10 mouse cellular contexts compared by ENCODE assay signal in genomic region chr2:35278371-35279210, GRCm38 (mm10). TPM values are rescaled to one million over a fixed set of nuclear protein-coding genes. Genes with fewer than 3 reads are reported as not detected.
DNase-seq lines count a peak whose midpoint lies in the region; ATAC-seq lines count a peak whose summit lies in the region.
"Had no signal": no experiment of that assay in that cellular context is flagged by ENCODE, and none has a peak within 500 bp of the region (broad histone marks: within the 10 kb centered on the region; RNA-seq: fewer than 3 reads in every experiment).

No protein-coding gene starts in this region.

- H3K4me2 ChIP-seq in lung, embryonic 16.5 days (ENCODE audit: low read depth, low read length) = no peak overlapping the region

- DNase-seq in heart, adult 11 months = peak; percentile 98
- DNase-seq in heart, postnatal 10 days = no peak
- peak; percentile 63 for DNase-seq in urinary bladder, postnatal 14 days (ENCODE audit: low spot score)
- no peak for DNase-seq in urinary bladder, adult 2 months (ENCODE audit: low spot score)
- DNase-seq in left cerebral cortex, postnatal 4 days = no peak
- no peak for DNase-seq in MN1 (ENCODE audit: low spot score)
- DNase-seq: kidney, adult 9 months; layer of hippocampus, adult 9-11 months; thymus, adult 18-20 months had no signal

- intact Hi-C loops in heart, postnatal 10 days (cut with DNase I) = no loop called here
- intact Hi-C loops in left cerebral cortex, postnatal 4 days (cut with DNase I) = no loop called here

- no peak overlapping the region for H3K9ac ChIP-seq in lung, embryonic 16.5 days (ENCODE audit: low read length)

- H3K27me3 ChIP-seq in lung, embryonic 16.5 days (ENCODE audit: control insufficient read depth, insufficient read depth, low read depth, low read length) = no peaks in the 10 kb centered on the region; the same call in 1 of the 2 replicates

- peaks cover 33% of the 10 kb centered on the region for H3K4me1 ChIP-seq in lung, embryonic 16.5 days (replicated peaks; ENCODE audit: control insufficient read depth, insufficient read depth, low read length)

- ATAC-seq in lung, embryonic 16.5 days (ENCODE audit: low read depth) = peak; percentile 26; the same call in 1 of the 2 replicates

- H3K27ac ChIP-seq in lung, embryonic 16.5 days (ENCODE audit: low read length) = peak overlapping the region; percentile 93

- H3K4me3 ChIP-seq in lung, embryonic 16.5 days (ENCODE audit: low read length) = no peak overlapping the region

- no peaks in the 10 kb centered on the region for H3K9me3 ChIP-seq in lung, embryonic 16.5 days (ENCODE audit: control insufficient read depth, low read length)

- no peaks in the 10 kb centered on the region for H3K36me3 ChIP-seq in lung, embryonic 16.5 days (ENCODE audit: control insufficient read depth, insufficient read depth, low read length)

- WGBS in lung, embryonic 16.5 days = 68% methylated on average over 7 of the region's 7 CpGs

RNA-seq across cellular contexts. Expression of gene Gsn, which starts 22.4 kb away (rescaled TPM):
- 100 to 1,000 TPM; 213 to 249 TPM for total RNA-seq in heart, postnatal 10 days (2021)
- polyA plus RNA-seq in urinary bladder, adult 2 months (2012; rRNA removed) = 4,184 and 4,255 TPM in 2 replicates
- polyA plus RNA-seq in lung, embryonic 16.5 days (2015; fragmentation: Nextera tagmentation; extraction: Ambion mirVana) = 241 and 277 TPM in 2 replicates
- total RNA-seq in left cerebral cortex, postnatal 4 days (2021) = 10 to 100 TPM; 20.0 to 20.7 TPM

RNA-seq across cellular contexts. Expression of gene Stom, which starts 58.2 kb away (rescaled TPM):
- 10 to 100 TPM; 56.2 to 61.7 TPM for total RNA-seq in heart, postnatal 10 days (2021)
- polyA plus RNA-seq in urinary bladder, adult 2 months (2012; rRNA removed) = 67.9 and 82.5 TPM in 2 replicates
- polyA plus RNA-seq in lung, embryonic 16.5 days (2015; fragmentation: Nextera tagmentation; extraction: Ambion mirVana) = 67.1 and 75.1 TPM in 2 replicates
- 10 to 100 TPM in 1 of 2 experiments, 1 to 10 TPM in 1; 7.0 to 10.5 TPM for total RNA-seq in left cerebral cortex, postnatal 4 days (2021)

Comparison
In these comparisons a context has a peak if more than half of its experiments do, and no peak if none do; other contexts are left out.
1. DNase-seq: peak in heart, adult 11 months (single experiment) and urinary bladder, postnatal 14 days (single experiment); none in heart, postnatal 10 days (0 of 2), urinary bladder, adult 2 months (single experiment), left cerebral cortex, postnatal 4 days (single experiment) and MN1 (single experiment).
2. RNA of gene Gsn, which starts 22.4 kb away (total RNA-seq): 213 to 249 TPM in heart, postnatal 10 days; 20.0 to 20.7 TPM in left cerebral cortex, postnatal 4 days; every median in the first group is over 4 times any median in the second.
3. RNA of gene Stom, which starts 58.2 kb away (total RNA-seq): 56.2 to 61.7 TPM in heart, postnatal 10 days; 7.0 to 10.5 TPM in left cerebral cortex, postnatal 4 days; every median in the first group is over 4 times any median in the second.